Comparison of ENCODE assay signal across 17 mouse cellular contexts in genomic region chr16:45044844-45045243, GRCm38 (mm10). TPM values are rescaled to one million over a fixed set of nuclear protein-coding genes. Genes with fewer than 3 reads are reported as not detected.
DNase-seq lines count a peak whose midpoint lies in the region; ATAC-seq lines count a peak whose summit lies in the region.
"Had no signal": no experiment of that assay in that cellular context is flagged by ENCODE, and none has a peak within 500 bp of the region (broad histone marks: within the 10 kb centered on the region; RNA-seq: fewer than 3 reads in every experiment).

No protein-coding gene starts in this region.

- peak; percentile 61 for DNase-seq in CD4-positive helper T cell, adult 2 months (ENCODE audit: low read depth, low spot score)
- DNase-seq in ES-CJ7 (ENCODE audit: low read depth, low spot score) (peak; percentile 0), liver (no peak)
- DNase-seq in naive thymus-derived CD4-positive, alpha-beta T cell, adult 2 months (ENCODE audit: low read depth), result peak; percentile 41
- DNase-seq in midbrain, embryonic 11.5 days (ENCODE audit: low spot score, missing footprints), result no peak
- DNase-seq in layer of hippocampus, postnatal 10 days (ENCODE audit: low spot score in 2 of 2), result no peak
- DNase-seq in embryo, embryonic 11 days, result no peak
- DNase-seq: adrenal gland, postnatal 10 days; cerebellum, postnatal 14 days; heart, adult 11 months; kidney, postnatal 10 days had no signal

- H3K4me3 ChIP-seq in midbrain, embryonic 11.5 days (ENCODE audit: low read depth, low read length), result no peak overlapping the region
- H3K4me3 ChIP-seq: embryonic facial prominence, embryonic 12.5 days; hindbrain, embryonic 12.5 days; liver, embryonic 12.5 days; midbrain, embryonic 10.5 days had no signal

- no peak overlapping the region for H3K4me2 ChIP-seq in midbrain, embryonic 11.5 days
- H3K4me2 ChIP-seq: embryonic facial prominence, embryonic 12.5 days; hindbrain, embryonic 12.5 days; liver, embryonic 12.5 days had no signal

- H3K27ac ChIP-seq in midbrain, embryonic 11.5 days (ENCODE audit: low read depth, low read length), result no peak overlapping the region
- H3K27ac ChIP-seq: embryonic facial prominence, embryonic 12.5 days; hindbrain, embryonic 12.5 days; liver, embryonic 12.5 days; midbrain, embryonic 10.5 days had no signal

- WGBS in midbrain, embryonic 11.5 days, result 68% methylated on average over 3 of the region's 3 CpGs

- no peaks in the 10 kb centered on the region for H3K4me1 ChIP-seq in midbrain, embryonic 11.5 days (ENCODE audit: control insufficient read depth, insufficient read depth, low read length)
- H3K4me1 ChIP-seq: embryonic facial prominence, embryonic 12.5 days; hindbrain, embryonic 12.5 days; liver, embryonic 12.5 days; midbrain, embryonic 10.5 days had no signal

- H3K36me3 ChIP-seq in midbrain, embryonic 11.5 days (ENCODE audit: control insufficient read depth, insufficient read depth, low read length), result no peaks in the 10 kb centered on the region
- H3K36me3 ChIP-seq: embryonic facial prominence, embryonic 12.5 days; hindbrain, embryonic 12.5 days; liver, embryonic 12.5 days; midbrain, embryonic 10.5 days had no signal

- H3K27me3 ChIP-seq in midbrain, embryonic 11.5 days (ENCODE audit: control insufficient read depth, insufficient read depth, low read length), result no peaks in the 10 kb centered on the region
- H3K27me3 ChIP-seq: embryonic facial prominence, embryonic 12.5 days; hindbrain, embryonic 12.5 days; liver, embryonic 12.5 days had no signal

- no peaks in the 10 kb centered on the region for H3K9me3 ChIP-seq in midbrain, embryonic 11.5 days (ENCODE audit: control insufficient read depth, low read length)
- H3K9me3 ChIP-seq: embryonic facial prominence, embryonic 12.5 days; hindbrain, embryonic 12.5 days; liver, embryonic 12.5 days; midbrain, embryonic 10.5 days had no signal

- ATAC-seq in granulocyte monocyte progenitor cell, adult 5-6 weeks (replicated peaks; ENCODE audit: poor library complexity, severe bottlenecking), result peak; percentile 44
- no peak for ATAC-seq in midbrain, embryonic 11.5 days (ENCODE audit: low FRiP score)
- ATAC-seq: intestine, embryonic 16.5 days; liver, embryonic 12.5 days had no signal

- no peak overlapping the region for H3K9ac ChIP-seq in midbrain, embryonic 11.5 days (ENCODE audit: low read length)
- H3K9ac ChIP-seq: embryonic facial prominence, embryonic 12.5 days; hindbrain, embryonic 12.5 days; liver, embryonic 12.5 days had no signal

RNA-seq across cellular contexts. Expression of gene Ccdc80, which starts 48.4 kb away (rescaled TPM):
- total RNA-seq in granulocyte monocyte progenitor cell, adult 5-6 weeks (2014; fragmentation: Nextera tagmentation), result 0.43 TPM in 1 of 2 replicates, not detected in the other
- 0.41 TPM in 1 of 2 replicates, not detected in the other for total RNA-seq in granulocyte monocyte progenitor cell, adult 5-6 weeks (2017)
- 27.1 and 27.4 TPM in 2 replicates for polyA plus RNA-seq in midbrain, embryonic 11.5 days (2014; fragmentation: Nextera tagmentation; extraction: Ambion mirVana)
- total RNA-seq in layer of hippocampus, postnatal 10 days (2021), result 10 to 100 TPM; 10.3 to 13.2 TPM

Comparison
In these comparisons a context has a peak if more than half of its experiments do, and no peak if none do; other contexts are left out.
1. DNase-seq: peak in CD4-positive helper T cell, adult 2 months (single experiment), ES-CJ7 (single experiment) and naive thymus-derived CD4-positive, alpha-beta T cell, adult 2 months (single experiment); none in liver (single experiment), midbrain, embryonic 11.5 days (single experiment), layer of hippocampus, postnatal 10 days (0 of 2) and embryo, embryonic 11 days (single experiment).
2. RNA of gene Ccdc80, which starts 48.4 kb away (total RNA-seq): 10.3 to 13.2 TPM in layer of hippocampus, postnatal 10 days; 0.41 to 0.43 TPM in granulocyte monocyte progenitor cell, adult 5-6 weeks; every median in the first group is over 4 times any median in the second.